Mouse (Mus musculus) CH12.LX (cell line): ENCODE data around the gene Cacng2. TPM values are rescaled to one million over a fixed set of nuclear protein-coding genes. Genes with fewer than 3 reads are reported as not detected.

Experiments
- DNase-seq: peaks from one replicate; pipeline ENCODE4 v3.0.0-alpha.2; 2013; ENCODE audit errors: extremely low read depth
- H3K27ac ChIP-seq: 2 replicates; pipeline ENCODE4 v1.5.1; 2012; ENCODE audit warnings: low read depth, mild to moderate bottlenecking, control low read depth, moderate library complexity; ENCODE audit not compliant: insufficient read depth
- H3K27me3 ChIP-seq: replicated peaks from 2 replicates; pipeline ENCODE3; 2012; ENCODE audit warnings: inconsistent platforms
- H3K36me3 ChIP-seq, 2 experiments: replicated peaks in 1 of 2; 2 replicates each; pipeline versions ENCODE3 to v1.6.1; 2012; ENCODE audit warnings: inconsistent platforms in 1 of 2, low read length in 1 of 2, mild to moderate bottlenecking in 1 of 2, mixed read lengths in 1 of 2, moderate library complexity in 1 of 2; ENCODE audit not compliant: control insufficient read depth in 1 of 2, insufficient read depth in 1 of 2
- H3K4me1 ChIP-seq, 2 experiments: 2 replicates each; pipeline ENCODE4 v1.6.1; 2012; ENCODE audit warnings: inconsistent platforms in 1 of 2, moderate library complexity in 1 of 2; ENCODE audit not compliant: insufficient read depth in 2 of 2, control insufficient read depth in 1 of 2
- H3K4me2 ChIP-seq: 2 replicates; pipeline ENCODE4 v1.6.1; 2012; ENCODE audit warnings: low read depth, mild to moderate bottlenecking, control low read depth; ENCODE audit not compliant: poor library complexity, insufficient read depth, severe bottlenecking
- H3K4me3 ChIP-seq, 3 experiments: fragments of 150-350 bp in 1 of 3; sonication (generic) in 1 of 3; replicated peaks in 1 of 3; 2 replicates each; pipeline versions ENCODE3 to v1.5.1; 2011 to 2012; ENCODE audit warnings: low read depth in 2 of 3, low read length in 2 of 3, mild to moderate bottlenecking in 2 of 3, moderate library complexity in 2 of 3, control low read depth in 1 of 3, improper control_type of control experiment in 1 of 3, inconsistent platforms in 1 of 3, mixed read lengths in 1 of 3; ENCODE audit not compliant: poor library complexity in 1 of 3
- H3K79me2 ChIP-seq: replicated peaks from 2 replicates; pipeline ENCODE4 v1.6.1; 2012; ENCODE audit warnings: mild to moderate bottlenecking, moderate library complexity; ENCODE audit not compliant: control insufficient read depth, poor library complexity, insufficient read depth, severe bottlenecking; ENCODE audit errors: extremely low read depth
- H3K9ac ChIP-seq: 2 replicates; pipeline ENCODE4 v1.6.1; 2012; ENCODE audit warnings: low read depth, mild to moderate bottlenecking, control low read depth, moderate library complexity; ENCODE audit not compliant: insufficient read depth
- H3K9me3 ChIP-seq: replicated peaks from 2 replicates; pipeline ENCODE3; 2012; ENCODE audit warnings: low read length, inconsistent platforms, mixed read lengths
- E2F4 ChIP-seq: IDR thresholded peaks from 2 replicates; pipeline ENCODE4 v1.6.1; 2011; ENCODE audit warnings: low read depth, low read length, improper control_type of control experiment; ENCODE audit not compliant: insufficient replicate concordance
- ETS1 ChIP-seq: conservative IDR thresholded peaks from 2 replicates; pipeline ENCODE4 v1.6.1; 2012; ENCODE audit warnings: low read depth, mild to moderate bottlenecking, inconsistent platforms, low read length, improper control_type of control experiment, moderate library complexity
- GABPA ChIP-seq: IDR thresholded peaks from 2 replicates; pipeline ENCODE4 v1.6.1; 2012; ENCODE audit warnings: low read depth, low read length, improper control_type of control experiment, inconsistent platforms; ENCODE audit not compliant: insufficient replicate concordance
- HCFC1 ChIP-seq: IDR thresholded peaks from 2 replicates; pipeline ENCODE4 v1.6.1; 2012; ENCODE audit warnings: low read depth, mild to moderate bottlenecking, inconsistent platforms, low read length, improper control_type of control experiment
- JUND ChIP-seq: conservative IDR thresholded peaks from 2 replicates; pipeline ENCODE4 v1.6.1; 2011; ENCODE audit warnings: low read depth, low read length, improper control_type of control experiment
- MAFK ChIP-seq: IDR thresholded peaks from 2 replicates; pipeline ENCODE4 v1.6.1; 2011; ENCODE audit warnings: low read length, improper control_type of control experiment; ENCODE audit not compliant: insufficient replicate concordance
- MAZ ChIP-seq: IDR thresholded peaks from 2 replicates; pipeline ENCODE4 v1.6.1; 2012; ENCODE audit warnings: low read depth, mild to moderate bottlenecking, inconsistent platforms, low read length, improper control_type of control experiment, moderate library complexity
- MEF2A ChIP-seq: IDR thresholded peaks from 2 replicates; pipeline ENCODE4 v1.6.1; 2014; ENCODE audit warnings: low read depth, mild to moderate bottlenecking, inconsistent platforms, low read length, improper control_type of control experiment, borderline replicate concordance
- MYC ChIP-seq: IDR thresholded peaks from 2 replicates; pipeline ENCODE4 v1.6.1; 2011; ENCODE audit warnings: low read depth, mild to moderate bottlenecking, improper control_type of control experiment, low read length
- POLR2AphosphoS2 ChIP-seq: IDR thresholded peaks from 2 replicates; pipeline ENCODE4 v1.6.1; 2011; ENCODE audit warnings: low read depth, low read length, improper control_type of control experiment
- RAD21 ChIP-seq: IDR thresholded peaks from 2 replicates; pipeline ENCODE4 v1.6.1; 2011; ENCODE audit warnings: low read depth, mild to moderate bottlenecking, low read length, improper control_type of control experiment, moderate library complexity
- RCOR1 ChIP-seq: conservative IDR thresholded peaks from 2 replicates; pipeline ENCODE4 v1.6.1; 2012; ENCODE audit warnings: low read depth, mild to moderate bottlenecking, inconsistent platforms, low read length, improper control_type of control experiment
- TCF12 ChIP-seq: IDR thresholded peaks from 2 replicates; pipeline ENCODE4 v1.6.1; 2014; ENCODE audit warnings: low read depth, mild to moderate bottlenecking, inconsistent platforms, low read length, improper control_type of control experiment
- ZC3H11A ChIP-seq: IDR thresholded peaks from 2 replicates; pipeline ENCODE4 v1.6.1; 2012; ENCODE audit warnings: low read depth, mild to moderate bottlenecking, inconsistent platforms, low read length, improper control_type of control experiment
- ZKSCAN1 ChIP-seq: IDR thresholded peaks from 2 replicates; pipeline ENCODE4 v1.6.1; 2012; ENCODE audit warnings: low read depth, inconsistent platforms, low read length, improper control_type of control experiment, borderline replicate concordance
- ZNF384 ChIP-seq: IDR thresholded peaks from 2 replicates; pipeline ENCODE4 v1.6.1; 2012; ENCODE audit warnings: low read depth, low read length, improper control_type of control experiment, inconsistent platforms
- dilution Hi-C: fragments of 300-500 bp; cut with MboI; formaldehyde crosslinking; loops from 2 replicates; pipeline ENCODE4 v1.14.3; 2020; ENCODE audit warnings: low sequenced_read_pairs; ENCODE audit not compliant: extremely low pct_unique_long_range_greater_than_20kb, extremely low pct_ligation_motif_present
- in situ Hi-C: fragments of 300-500 bp; cut with MboI; formaldehyde crosslinking; loops from 3 replicates; pipeline ENCODE4 v1.14.3; 2019; ENCODE audit warnings: low sequenced_read_pairs, low pct_ligation_motif_present, low pct_unique_long_range_greater_than_20kb, mixed read lengths
- polyA plus RNA-seq: library from polyadenylated mRNA; unstranded; fragments of >175 nt; gene quantifications from 2 replicates; pipeline ENCODE4 v1.2.1, GENCODE M21; 2012; ENCODE audit warnings: low read depth; ENCODE audit not compliant: insufficient read length
- total RNA-seq, 2 experiments: library from RNA; depleted of rRNA; stranded (reverse); fragments of 300-350 nt in 1 of 2; fragments of >200 nt in 1 of 2; gene quantifications; 2 replicates each; pipeline ENCODE4 v1.2.3; 2012 to 2014

The Cacng2 gene
- total and polyA plus RNA-seq, 3 experiments, result not detected

DNA sequence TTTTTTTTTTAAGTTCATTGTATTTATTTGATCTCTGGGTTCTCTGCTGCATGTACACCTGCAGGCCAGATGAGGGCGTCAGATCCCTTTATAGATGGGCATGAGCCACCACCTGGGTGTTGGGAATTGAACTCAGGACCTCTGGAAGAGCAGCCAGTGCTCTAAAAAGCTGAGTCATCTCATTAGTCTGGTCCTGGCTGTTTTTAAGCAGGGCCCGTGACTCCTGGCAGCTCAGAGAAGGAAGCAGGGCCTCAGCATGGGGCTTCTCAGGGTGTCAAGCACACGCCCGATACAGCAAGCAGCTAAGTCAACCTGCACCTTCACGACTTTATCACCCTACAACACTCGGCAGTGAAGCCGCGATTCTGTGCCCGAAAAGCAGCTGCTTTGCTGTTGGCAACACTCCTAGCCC is 154.7 kb downstream of the Cacng2 start:
- Histone ChIP-seq H3K36me3 (peaks cover 83 to 91% of the 10 kb centered on the region in 2 experiments), H3K9ac (no peak overlapping the region), H3K4me2 (no peak overlapping the region), H3K27ac (no peak overlapping the region), H3K27me3 (no peaks in the 10 kb centered on the region), H3K4me3 (no peak overlapping the region), H3K4me1 (peaks cover 0 to 16% of the 10 kb centered on the region in 2 experiments; a peak in 2 of 4 replicates), H3K79me2 (peaks cover 26% of the 10 kb centered on the region), H3K9me3 (no peaks in the 10 kb centered on the region)
- no peak for TF ChIP-seq E2F4
- TF ChIP-seq ZNF384, result 0 out of 2 replicates have a peak, but pooled peaks have one; percentile 7
- dilution Hi-C loops, result no loop called here
- no peak for DNase-seq
- in situ Hi-C loops, result loop anchor here (25.0 kb wide), 1 partner anchor 572 kb away; the partner anchor contains the start of genes C1qtnf6 and Sstr3

DNA sequence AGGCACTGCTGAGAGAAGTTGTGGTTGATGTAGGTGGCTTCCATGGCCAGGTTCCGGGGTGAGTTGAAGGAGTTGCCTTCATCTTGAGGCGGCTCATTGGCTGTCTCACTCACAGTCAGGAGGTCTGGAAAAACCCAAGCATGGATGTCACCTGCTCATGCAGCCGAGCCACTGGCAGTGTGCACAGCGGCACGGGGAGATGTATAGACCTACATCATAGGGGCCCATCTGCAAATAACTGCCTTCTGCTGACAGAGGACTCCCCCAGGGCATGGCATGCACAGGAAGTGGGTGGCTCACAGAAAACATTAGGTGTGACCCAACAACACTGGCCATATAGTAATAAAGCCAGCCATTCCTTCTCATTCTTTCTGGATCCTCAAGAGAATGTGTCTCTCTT is 157.4 kb downstream of the Cacng2 start:
- peaks cover 0 to 3% of the 10 kb centered on the region in 2 experiments; a peak in 1 of 4 replicates for H3K4me1 ChIP-seq
- dilution Hi-C loops (no loop called here), in situ Hi-C loops (loop anchor here (25.0 kb wide), 1 partner anchor 575 kb away; the partner anchor contains the start of genes C1qtnf6 and Sstr3)

DNA sequence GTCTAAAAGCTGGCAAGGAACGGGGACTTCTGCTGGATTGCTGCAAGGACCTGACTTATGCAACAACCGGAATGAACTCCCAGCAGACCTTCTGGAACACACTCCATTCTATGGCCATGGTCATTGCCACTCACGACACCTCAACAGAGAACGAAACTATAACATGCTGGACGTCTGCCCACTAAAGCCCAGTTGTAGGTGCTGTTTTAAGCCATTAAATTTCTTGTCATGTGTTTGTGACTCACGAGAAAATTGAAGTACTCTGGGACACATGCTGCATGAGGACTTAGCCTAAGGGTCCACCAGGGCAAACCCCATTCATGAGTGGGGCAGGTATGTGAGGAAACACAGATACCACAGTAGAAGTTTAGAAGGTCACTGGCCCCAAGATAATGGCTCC is 159.1 kb downstream of the Cacng2 start:
- DNase-seq, result no peak
- peaks cover 3% of the 10 kb centered on the region for H3K9me3 ChIP-seq
- TF ChIP-seq MAFK, result no peak
- no peak for TF ChIP-seq ZNF384
- TF ChIP-seq JUND, result no peak
- TF ChIP-seq RAD21, result no peak
- no peak for TF ChIP-seq HCFC1
- no peak for TF ChIP-seq TCF12
- TF ChIP-seq ETS1, result no peak
- no peak for TF ChIP-seq GABPA
- TF ChIP-seq, all 38 proteins: peak for 0
- H3K27ac ChIP-seq, result no peak overlapping the region
- H3K79me2 ChIP-seq, result no peaks in the 10 kb centered on the region
- dilution Hi-C loops, result no loop called here
- no peak overlapping the region for H3K4me3 ChIP-seq
- no peak overlapping the region for H3K4me2 ChIP-seq
- H3K27me3 ChIP-seq, result no peaks in the 10 kb centered on the region
- H3K4me1 ChIP-seq, result peaks cover 0 to 3% of the 10 kb centered on the region in 2 experiments; a peak in 1 of 4 replicates
- H3K9ac ChIP-seq, result no peak overlapping the region
- in situ Hi-C loops, result loop anchor here (25.0 kb wide), 1 partner anchor 577 kb away; the partner anchor contains the start of genes C1qtnf6 and Sstr3
- peaks cover 74 to 78% of the 10 kb centered on the region in 2 experiments for H3K36me3 ChIP-seq

More for the DNA sequence above, 157.4 kb downstream of the Cacng2 start:
- Histone ChIP-seq H3K4me2 (no peak overlapping the region), H3K79me2 (no peaks in the 10 kb centered on the region; the same call in none of the 2 replicates), H3K36me3 (peaks cover 91 to 95% of the 10 kb centered on the region in 2 experiments), H3K4me3 (no peak overlapping the region), H3K9me3 (no peaks in the 10 kb centered on the region), H3K9ac (no peak overlapping the region), H3K27me3 (no peaks in the 10 kb centered on the region), H3K27ac (no peak overlapping the region)
- DNase-seq, result no peak
- TF ChIP-seq ZC3H11A (no peak), MYC (no peak), POLR2AphosphoS2 (0 out of 2 replicates have a peak, but pooled peaks have one; percentile 18), MAFK (no peak), MEF2A (no peak), ZKSCAN1 (no peak), MAZ (no peak), ETS1 (no peak), RCOR1 (no peak)
